Mouse (Mus musculus) mature B cell (primary cell): Measurements from ENCODE around the gene Epop.
"Not testable (repeated sequence)": the region's sequence is repeated elsewhere in the genome, so short reads cannot be mapped to it uniquely, and the experiment has no call there.

ENCODE experiments used
- in situ Hi-C: fragments of 300-500 bp; cut with MboI; formaldehyde crosslinking; loops from 2 replicates; pipeline ENCODE4 v1.14.3; 2019

Gene Epop

GRCm38 (mm10) chr11:97660734-97661647, 31.5 kb upstream of the Epop start:
- in situ Hi-C loops, result no loop called here

DNA sequence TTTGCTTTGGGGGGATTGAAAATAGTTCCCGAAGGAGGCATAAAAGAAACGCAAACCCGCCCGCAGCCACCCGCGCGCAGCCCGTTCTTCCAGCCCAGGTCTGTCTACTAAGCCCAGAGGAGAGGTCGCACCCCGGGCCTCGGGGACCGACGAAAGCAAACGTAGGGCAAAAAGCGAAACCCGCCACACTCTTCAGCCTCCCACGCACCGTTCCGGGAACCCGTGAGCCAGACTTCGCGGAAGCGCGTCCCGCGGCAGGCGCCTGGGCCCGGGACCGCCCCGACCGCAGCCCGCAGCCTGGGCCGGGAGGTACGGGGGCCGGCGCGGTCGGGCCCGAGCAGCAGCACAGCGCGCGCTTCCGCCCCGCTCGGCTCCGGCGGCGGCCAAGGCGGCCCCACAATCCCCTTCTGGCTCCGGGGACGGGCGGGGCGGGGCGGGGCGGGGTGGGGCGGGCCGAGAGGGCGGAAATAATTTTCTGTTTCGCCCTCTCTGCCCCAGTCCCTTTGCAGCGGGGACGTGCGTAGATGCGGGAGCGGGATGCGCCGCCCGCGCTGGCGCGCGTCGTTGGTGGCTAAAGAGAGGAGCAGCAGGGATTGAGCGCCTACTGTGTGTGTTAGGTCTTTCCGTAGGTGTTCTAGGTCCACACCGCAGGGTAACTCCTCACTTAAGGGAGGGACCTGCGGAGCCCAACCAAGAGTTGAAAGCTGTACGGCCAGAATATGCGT, 30.6 kb upstream of the Epop start:
- in situ Hi-C loops, result no loop called here

DNA sequence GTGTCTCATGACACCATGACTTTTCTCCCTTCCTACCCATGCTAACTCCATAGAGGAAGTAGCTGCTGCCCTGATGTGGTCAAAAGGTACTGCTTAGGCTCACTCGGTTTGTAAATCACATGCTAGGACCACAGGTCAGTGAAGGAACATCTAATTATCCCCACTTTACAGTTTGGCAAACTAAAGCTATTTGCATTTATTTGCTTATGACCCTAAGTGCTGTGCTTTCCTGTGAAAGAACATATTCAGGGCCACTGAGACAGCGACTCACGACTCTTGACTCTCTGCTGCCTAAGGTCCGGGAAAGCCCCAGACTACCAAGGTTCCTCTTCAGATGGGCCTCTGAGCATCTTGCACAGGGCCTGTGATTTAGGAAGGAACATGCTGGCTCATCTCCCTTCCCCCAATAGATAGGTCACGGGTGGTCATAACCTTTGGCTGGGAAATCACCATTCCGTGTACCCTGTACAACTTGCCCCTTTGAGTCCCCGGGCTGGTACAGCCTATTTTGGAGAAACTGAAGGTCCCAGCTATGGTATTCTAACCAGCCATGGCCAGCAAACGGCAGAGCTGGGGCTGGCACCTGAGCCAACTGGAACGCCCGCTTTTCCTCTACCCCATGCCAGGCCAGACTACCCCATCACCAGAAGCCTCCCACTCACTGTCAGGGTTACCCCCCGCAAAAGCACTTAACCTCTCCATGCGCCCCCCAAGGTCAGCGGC, 29.9 kb upstream of the Epop start:
- in situ Hi-C loops, result no loop called here

- in situ Hi-C loops, result no loop called here
Observed at GRCm38 (mm10) chr11:97658751-97659266, 29.3 kb upstream of the Epop start.

- in situ Hi-C loops, result not testable (repeated sequence)
Observed at GRCm38 (mm10) chr11:97657967-97658366, 28.5 kb upstream of the Epop start.

GRCm38 (mm10) chr11:97657184-97657945, 27.9 kb upstream of the Epop start:
- in situ Hi-C loops, result no loop called here

DNA sequence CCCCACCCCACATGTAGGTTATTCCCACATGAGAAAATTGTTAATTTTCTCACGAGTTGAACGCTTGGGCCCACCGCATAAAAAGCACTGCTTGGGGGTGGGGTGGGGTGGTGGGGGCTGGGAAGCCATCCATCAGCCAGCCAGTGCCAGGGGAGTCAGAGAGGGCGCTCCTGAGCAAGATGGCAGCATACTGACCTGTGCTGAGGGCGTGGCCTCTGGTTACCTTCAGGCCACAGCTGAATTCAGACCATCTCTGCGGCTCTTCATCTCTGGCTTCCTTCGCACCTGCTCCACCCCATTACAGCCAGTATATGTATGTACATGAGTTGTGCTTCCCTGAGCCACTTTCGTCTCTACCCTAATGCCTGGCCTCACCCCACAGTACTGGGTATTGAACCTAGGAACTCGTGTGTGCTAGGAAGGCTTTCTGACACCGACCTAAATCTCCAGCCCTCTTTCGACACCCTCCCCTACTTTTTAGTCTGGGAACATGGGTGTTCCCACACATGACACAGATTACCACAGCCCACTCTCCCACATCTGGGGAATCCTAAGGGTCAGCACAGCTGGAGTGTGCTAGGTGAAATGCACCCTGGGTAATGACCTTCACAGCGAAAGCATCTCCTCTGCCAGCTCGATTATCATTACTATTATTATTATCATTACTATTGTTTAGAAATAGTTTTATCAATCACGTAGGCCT, 26.9 kb upstream of the Epop start:
- in situ Hi-C loops, result no loop called here

DNA sequence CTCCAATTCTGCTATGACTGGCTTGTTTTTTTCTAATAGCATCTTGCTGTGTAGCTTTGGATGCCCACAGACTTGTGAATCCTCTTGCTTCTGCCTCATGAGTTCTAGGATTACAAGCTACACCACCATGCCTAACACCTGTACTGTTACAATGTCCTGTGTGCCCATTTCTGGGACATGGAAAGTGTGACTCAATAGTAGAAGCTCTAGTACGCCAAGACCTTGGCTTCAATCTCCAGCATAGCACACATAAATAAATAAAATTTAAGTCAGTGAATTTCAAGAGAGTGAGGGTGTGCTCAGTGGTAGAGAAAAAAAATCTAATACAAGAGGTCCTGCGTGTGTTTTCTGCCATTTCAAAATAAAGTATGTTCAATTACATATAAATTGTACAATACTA, 24.7 kb upstream of the Epop start:
- in situ Hi-C loops, result no loop called here

GRCm38 (mm10) chr11:97653376-97653775, 23.9 kb upstream of the Epop start:
- in situ Hi-C loops, result not testable (repeated sequence)

- in situ Hi-C loops, result no loop called here
Observed at GRCm38 (mm10) chr11:97650341-97650740, 20.8 kb upstream of the Epop start.

DNA sequence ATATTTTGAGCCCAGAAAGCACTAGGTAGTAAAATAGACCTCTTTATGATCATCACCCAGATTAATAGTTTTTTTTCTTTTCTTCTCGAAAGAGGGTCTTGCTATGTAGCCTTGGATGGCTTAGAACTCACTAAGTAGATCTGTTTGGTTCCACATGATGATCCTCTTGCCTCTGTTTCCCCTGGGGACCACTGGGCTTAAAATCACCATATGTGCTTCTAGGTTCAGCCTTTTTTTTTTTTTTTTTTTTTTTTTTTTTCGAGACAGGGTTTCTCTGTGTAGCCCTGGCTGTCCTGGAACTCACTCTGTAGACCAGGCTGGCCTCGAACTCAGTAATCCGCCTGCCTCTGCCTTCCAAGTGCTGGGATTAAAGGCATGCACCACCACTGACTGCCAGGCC, 19.0 kb upstream of the Epop start:
- in situ Hi-C loops, result loop anchor here (5.0 kb wide), 1 partner anchor 34 kb away; no protein-coding TSS in a partner anchor

- in situ Hi-C loops, result loop anchor here (5.0 kb wide), 1 partner anchor 37 kb away; no protein-coding TSS in a partner anchor
Observed at GRCm38 (mm10) chr11:97644834-97645233, 15.3 kb upstream of the Epop start.

- in situ Hi-C loops, result no loop called here
Observed at GRCm38 (mm10) chr11:97643380-97644055, 14.0 kb upstream of the Epop start.

DNA sequence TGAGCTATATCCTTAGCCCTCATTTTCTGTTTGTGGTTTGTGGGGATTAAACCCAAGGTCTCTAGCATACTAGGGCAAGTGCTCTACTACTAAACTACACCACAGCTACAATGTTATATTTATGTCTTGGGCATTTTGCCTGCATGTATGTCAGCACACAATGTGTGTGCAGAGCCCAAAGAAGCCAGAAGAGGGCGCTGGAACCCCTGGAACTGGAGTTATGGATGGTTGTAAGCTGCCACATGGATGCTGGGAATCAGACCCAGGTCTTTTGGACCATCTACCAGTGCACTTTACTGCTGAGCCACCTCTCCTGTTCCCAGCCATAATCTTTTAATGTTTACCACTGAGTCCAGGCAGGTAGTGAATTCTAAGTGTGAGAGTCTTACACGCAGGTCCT, 13.2 kb upstream of the Epop start:
- in situ Hi-C loops, result no loop called here

DNA sequence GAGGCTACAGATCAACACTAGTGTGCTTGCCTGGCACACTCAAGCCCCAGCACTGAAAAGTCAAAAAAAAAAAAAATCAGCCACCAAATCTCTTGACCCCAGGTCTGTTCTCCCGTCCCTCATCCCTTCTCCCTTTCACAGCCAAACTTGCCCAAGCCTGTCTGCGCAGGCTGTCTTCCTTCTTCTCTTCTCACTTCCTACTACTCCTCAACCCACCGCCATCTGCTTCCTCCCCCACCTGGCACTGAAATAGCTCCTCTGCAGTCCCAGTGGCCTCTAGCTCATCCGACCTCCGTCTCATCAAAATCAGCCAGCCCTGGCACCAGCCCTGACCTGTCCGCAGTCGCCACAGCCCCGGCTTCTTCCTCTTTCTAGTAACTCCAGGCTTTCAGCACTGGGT, 12.2 kb upstream of the Epop start:
- in situ Hi-C loops, result no loop called here

DNA sequence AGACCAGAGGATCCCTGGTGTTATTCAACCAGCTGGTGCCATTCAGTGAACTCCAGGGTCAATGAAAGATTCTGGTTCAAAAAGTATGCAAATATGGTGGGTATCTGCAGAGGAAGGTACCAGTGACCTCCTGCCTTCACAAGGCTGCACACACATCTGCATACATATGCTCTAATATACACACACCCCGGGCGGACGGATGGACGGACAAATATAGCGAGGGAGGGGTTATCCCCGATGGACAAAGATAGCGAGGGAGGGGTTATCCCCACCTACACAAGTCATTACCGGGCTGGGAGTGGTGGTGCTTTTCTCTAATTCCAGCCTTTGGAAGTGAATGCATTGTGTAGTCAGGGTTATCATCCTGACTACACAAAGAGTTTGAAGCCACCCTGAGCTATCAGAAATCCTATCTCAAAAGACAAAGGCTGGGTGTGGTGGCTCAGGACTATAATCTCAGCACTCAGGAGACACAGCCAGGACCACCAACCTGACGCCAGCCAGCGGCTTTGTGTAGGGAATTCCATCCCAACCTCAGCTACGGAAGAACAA, 6.0 kb upstream of the Epop start:
- in situ Hi-C loops, result no loop called here

GRCm38 (mm10) chr11:97632440-97632839, 2.9 kb upstream of the Epop start:
- in situ Hi-C loops, result not testable (repeated sequence)

DNA sequence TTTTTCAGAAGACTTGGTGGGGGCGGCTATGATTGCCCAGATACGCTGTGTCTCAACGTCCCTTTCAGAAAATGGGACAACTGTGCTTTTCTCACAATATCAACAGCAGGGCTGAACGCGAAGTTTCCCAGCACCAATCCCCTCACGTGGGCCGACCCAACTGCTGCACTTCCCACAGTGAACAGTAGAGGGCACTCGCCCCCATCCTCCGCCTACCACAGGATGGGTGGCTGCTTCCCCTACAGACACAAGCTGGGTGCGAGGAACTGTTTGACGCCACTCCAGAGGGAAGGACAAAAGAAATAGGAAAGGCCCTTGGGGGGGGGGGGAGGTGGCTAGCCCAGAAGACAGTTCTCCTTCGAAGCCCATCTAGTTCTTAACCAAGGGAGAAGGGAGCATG, 2.4 kb upstream of the Epop start:
- in situ Hi-C loops, result no loop called here

- in situ Hi-C loops, result no loop called here
Observed at GRCm38 (mm10) chr11:97631500-97631899, 2.0 kb upstream of the Epop start.

DNA sequence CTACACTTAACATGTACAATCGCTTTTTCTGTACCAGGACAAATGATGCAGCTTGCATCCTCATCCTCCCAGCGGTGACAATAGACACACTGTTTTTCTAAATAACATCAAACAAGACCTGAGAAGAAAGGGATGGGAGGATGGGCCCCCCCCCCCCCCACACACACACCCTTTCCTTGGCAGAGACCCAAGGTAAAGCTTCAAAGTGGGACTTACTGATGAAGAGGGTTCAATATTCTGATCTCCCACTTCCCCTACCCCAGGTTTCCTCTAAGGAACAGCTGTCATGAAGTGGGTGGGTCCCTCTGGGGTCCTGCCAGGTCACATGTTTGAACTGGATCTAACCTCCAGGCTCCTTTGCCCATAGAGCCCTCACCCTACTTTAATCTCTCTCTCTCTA, 1.5 kb upstream of the Epop start:
- in situ Hi-C loops, result no loop called here
